Mouse (Mus musculus) brain, embryonic 14.5 days (tissue): ENCODE results near the gene Zfp646.
"Not testable (repeated sequence)": the region's sequence is repeated elsewhere in the genome, so short reads cannot be mapped to it uniquely, and the experiment has no call there.

Experiments used
- CTCF ChIP-seq: fragments of 200-500 bp; IDR thresholded peaks from 2 replicates; pipeline ENCODE4 v1.5.1; 2012; ENCODE audit warnings: inconsistent platforms, mild to moderate bottlenecking, moderate library complexity, borderline replicate concordance; ENCODE audit not compliant: insufficient read depth, insufficient read length; ENCODE audit errors: extremely low read depth
- POLR2A ChIP-seq: fragments of 200-500 bp; IDR thresholded peaks from 2 replicates; pipeline ENCODE4 v1.6.1; 2012; ENCODE audit warnings: mild to moderate bottlenecking, inconsistent platforms, borderline replicate concordance; ENCODE audit not compliant: poor library complexity, insufficient read depth, insufficient read length, severe bottlenecking; ENCODE audit errors: extremely low read depth

GRCm38 (mm10) chr7:127895891-127896290 is 19.9 kb downstream of the Zfp646 start:
- TF ChIP-seq CTCF, POLR2A: not testable (repeated sequence)
